Mouse (Mus musculus) heart, postnatal 0 days (tissue): Measurements from ENCODE around the gene Ralgapa1.

Source experiments
- CTCF ChIP-seq: IDR thresholded peaks from 2 replicates; pipeline ENCODE4 v1.5.1; 2016; ENCODE audit warnings: antibody characterized with exemption, control low read depth, low read depth
- EP300 ChIP-seq: IDR thresholded peaks from 2 replicates; pipeline ENCODE4 v1.6.1; 2016; ENCODE audit warnings: antibody characterized with exemption, low read depth

GRCm38 (mm10) chr12:55835857-55836198 lies 14.9 kb upstream of the Ralgapa1 start:
- TF ChIP-seq CTCF (no peak), EP300 (no peak)
